Mouse (Mus musculus) limb, embryonic 11.5 days (tissue): ENCODE measurements around the gene Shisal1. TPM values are rescaled to one million over a fixed set of nuclear protein-coding genes. Genes with fewer than 3 reads are reported as not detected.

ENCODE experiments used
- ATAC-seq: fragments of 200-750 bp; cut with Nextera tagmentation; 2 replicates; pipeline ENCODE4 v1.8.0; 2017; ENCODE audit warnings: low read depth; ENCODE audit not compliant: insufficient number of reproducible peaks, low FRiP score, low TSS enrichment
- DNase-seq: peaks from one replicate; pipeline ENCODE4 v3.0.0-alpha.2; 2015; ENCODE audit warnings: low spot score
- H3K27ac ChIP-seq: fragments of 300-500 bp; sonication (generic); replicated peaks from 2 replicates; pipeline ENCODE4 v1.5.1; 2014; ENCODE audit warnings: low read depth, mild to moderate bottlenecking, low read length
- H3K27me3 ChIP-seq: fragments of 300-500 bp; sonication (generic); 2 replicates; pipeline ENCODE4 v1.6.1; 2014; ENCODE audit warnings: mild to moderate bottlenecking, low read length, mixed read lengths; ENCODE audit not compliant: control insufficient read depth, insufficient read depth
- H3K36me3 ChIP-seq: fragments of 300-500 bp; sonication (generic); 2 replicates; pipeline ENCODE4 v1.6.1; 2014; ENCODE audit warnings: mild to moderate bottlenecking, low read length, moderate library complexity, mixed read lengths; ENCODE audit not compliant: control insufficient read depth, insufficient read depth
- H3K4me1 ChIP-seq: fragments of 300-500 bp; sonication (generic); 2 replicates; pipeline ENCODE4 v1.6.1; 2014; ENCODE audit warnings: low read length, mixed read lengths; ENCODE audit not compliant: control insufficient read depth, insufficient read depth
- H3K4me2 ChIP-seq: fragments of 300-500 bp; sonication (generic); 2 replicates; pipeline ENCODE4 v1.6.1; 2014; ENCODE audit warnings: low read depth, mild to moderate bottlenecking, moderate library complexity; ENCODE audit not compliant: severe bottlenecking
- H3K4me3 ChIP-seq: fragments of 300-500 bp; sonication (generic); 2 replicates; pipeline ENCODE4 v1.5.1; 2014; ENCODE audit warnings: low read depth, low read length
- H3K9ac ChIP-seq: fragments of 300-500 bp; sonication (generic); 2 replicates; pipeline ENCODE4 v1.6.1; 2014; ENCODE audit warnings: mild to moderate bottlenecking, low read length
- H3K9me3 ChIP-seq: fragments of 300-500 bp; sonication (generic); 2 replicates; pipeline ENCODE4 v1.6.1; 2016; ENCODE audit warnings: low read length; ENCODE audit not compliant: control insufficient read depth
- WGBS: fragments of 180-500 bp; shearing (Covaris S2); extraction: QIAGEN DNeasy Blood & Tissue Kit; methylation state at CpG from one replicate; pipeline ENCODE4 v1.1.7; 2014; 5-methylcytosine and 5-hydroxymethylcytosine counted together
- polyA plus RNA-seq: library from polyadenylated mRNA; unstranded; fragments of >200 nt; fragmentation: Nextera tagmentation; extraction: Ambion mirVana; gene quantifications from 2 replicates; pipeline ENCODE4 v1.2.1, GENCODE M21; 2014

The Shisal1 gene
- polyA plus RNA-seq, 1 experiment from 2014 or later = 0.36 TPM

DNA sequence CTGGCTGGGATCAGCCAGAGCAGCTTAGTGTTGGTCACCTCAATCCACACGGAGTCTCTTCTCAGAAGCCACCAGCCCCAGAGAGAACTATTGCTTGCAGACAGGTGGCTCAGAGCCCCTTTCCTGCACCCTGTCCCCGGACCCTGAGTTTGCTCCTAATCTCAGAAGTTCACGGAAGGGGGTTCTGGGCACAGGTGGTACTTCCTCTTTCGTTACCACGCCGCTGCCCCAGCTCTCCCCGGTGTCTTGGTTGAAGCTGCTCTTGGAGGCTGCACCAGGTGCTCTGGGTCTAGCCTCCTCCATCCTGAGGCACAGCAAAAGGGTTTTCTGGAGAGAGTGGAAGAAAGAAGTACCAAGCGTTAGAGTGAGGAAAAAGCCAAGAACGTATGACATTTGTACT, 62.8 kb downstream of the Shisal1 start:
- Histone ChIP-seq H3K27me3 (no peaks in the 10 kb centered on the region), H3K9ac (no peak overlapping the region), H3K4me3 (no peak overlapping the region), H3K9me3 (peaks cover 3% of the 10 kb centered on the region; the same call in 1 of the 2 replicates), H3K4me2 (no peak overlapping the region), H3K36me3 (no peaks in the 10 kb centered on the region), H3K4me1 (no peaks in the 10 kb centered on the region), H3K27ac (no peak overlapping the region)
- DNase-seq = no peak
- ATAC-seq = no peak
- WGBS = 88% methylated on average over 9 of the region's 9 CpGs

DNA sequence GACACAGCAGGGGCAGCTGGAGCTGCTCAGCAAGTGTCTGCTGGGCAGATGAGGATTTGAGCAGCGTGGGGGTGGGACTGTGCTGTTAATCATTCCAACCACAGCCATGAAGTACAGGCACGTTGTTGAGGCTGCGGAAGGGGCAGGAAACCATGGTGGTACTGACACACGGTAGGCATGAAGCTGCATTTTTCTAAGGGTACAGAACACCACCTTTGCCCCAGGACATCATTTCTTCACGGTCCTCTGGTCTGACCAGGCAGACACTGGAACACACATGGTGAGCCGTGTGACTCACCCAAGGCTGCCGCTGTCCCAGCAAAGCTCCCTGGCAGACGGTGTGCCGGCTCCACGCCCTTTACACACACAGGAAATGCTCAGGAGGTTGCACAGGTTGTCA, 66.7 kb downstream of the Shisal1 start:
- Histone ChIP-seq H3K4me1 (no peaks in the 10 kb centered on the region), H3K27me3 (no peaks in the 10 kb centered on the region), H3K4me3 (no peak overlapping the region), H3K27ac (no peak overlapping the region), H3K36me3 (no peaks in the 10 kb centered on the region), H3K9me3 (no peaks in the 10 kb centered on the region), H3K9ac (no peak overlapping the region), H3K4me2 (no peak overlapping the region)
- no peak for ATAC-seq
- no peak for DNase-seq
- 69% methylated on average over 10 of the region's 10 CpGs for WGBS

DNA sequence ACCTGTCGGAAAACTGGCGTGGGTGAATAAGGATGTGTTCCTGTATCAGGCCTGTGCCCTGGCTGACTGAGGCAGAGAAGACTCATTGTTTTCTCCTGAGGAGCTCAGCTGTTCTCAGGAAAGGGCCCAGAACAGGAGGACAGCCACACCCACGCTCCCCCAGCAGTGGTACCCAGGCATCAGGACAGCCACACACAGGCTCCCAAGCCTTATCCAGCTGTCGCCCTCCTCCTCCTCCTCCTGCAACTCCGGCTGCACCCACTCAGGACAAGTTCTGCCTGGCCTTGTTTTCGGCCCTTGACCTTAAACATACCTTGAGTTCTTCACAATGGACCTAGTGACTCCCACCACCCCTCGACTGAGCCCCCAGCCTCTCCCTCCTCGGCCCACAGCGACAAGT, 68.2 kb downstream of the Shisal1 start:
- Histone ChIP-seq H3K4me2 (no peak overlapping the region), H3K27ac (no peak overlapping the region), H3K4me1 (no peaks in the 10 kb centered on the region), H3K9me3 (peaks cover 5% of the 10 kb centered on the region; the same call in 1 of the 2 replicates), H3K36me3 (no peaks in the 10 kb centered on the region), H3K9ac (no peak overlapping the region), H3K27me3 (no peaks in the 10 kb centered on the region), H3K4me3 (no peak overlapping the region)
- DNase-seq = no peak
- 83% methylated on average over 9 of the region's 9 CpGs for WGBS
- no peak for ATAC-seq

DNA sequence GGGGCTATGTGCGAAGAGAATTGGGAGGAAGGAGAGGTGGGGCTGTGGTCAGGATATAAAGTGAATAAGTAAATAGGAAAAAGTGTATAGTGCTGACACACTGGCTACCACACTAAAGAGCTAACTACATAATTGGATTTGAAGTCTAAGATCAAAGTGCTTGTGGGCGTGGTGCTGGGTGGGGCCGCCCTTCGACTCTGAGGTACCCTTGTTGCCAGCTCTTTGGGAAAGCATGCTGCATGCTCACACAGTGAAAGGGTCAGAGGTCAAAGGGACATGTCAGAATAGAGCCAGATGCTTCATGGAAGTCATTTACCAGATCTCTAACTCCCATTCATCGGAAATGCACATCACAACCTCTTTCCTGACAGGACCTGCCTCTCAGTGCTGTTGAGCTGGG, 74.1 kb downstream of the Shisal1 start:
- no peaks in the 10 kb centered on the region for H3K27me3 ChIP-seq
- no peak overlapping the region for H3K4me2 ChIP-seq
- peaks cover 5% of the 10 kb centered on the region; the same call in 1 of the 2 replicates for H3K9me3 ChIP-seq
- no peak overlapping the region for H3K4me3 ChIP-seq
- DNase-seq (no peak), ATAC-seq (no peak)
- no peaks in the 10 kb centered on the region for H3K36me3 ChIP-seq
- WGBS = 63% methylated on average over 5 of the region's 5 CpGs
- no peak overlapping the region for H3K9ac ChIP-seq
- no peak overlapping the region for H3K27ac ChIP-seq
- H3K4me1 ChIP-seq = no peaks in the 10 kb centered on the region

DNA sequence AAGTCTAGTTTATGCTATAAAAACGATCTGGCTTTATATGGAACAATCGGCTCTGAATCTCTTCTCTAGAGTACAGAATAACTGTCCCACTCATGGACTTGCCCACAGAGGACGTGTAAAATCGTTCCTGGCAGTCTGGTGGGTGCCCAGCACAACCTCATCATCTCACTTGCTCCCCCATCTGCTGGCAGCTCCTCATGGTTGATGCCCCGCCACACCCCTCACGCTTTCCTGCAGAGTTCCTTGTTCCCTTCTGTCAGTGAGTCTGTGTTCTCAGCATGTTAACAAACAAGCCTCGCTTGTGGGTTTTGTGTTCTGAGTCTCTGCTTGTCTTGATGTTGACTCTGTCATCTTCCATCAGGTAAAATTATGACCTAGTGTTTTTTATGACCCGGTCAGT, 79.5 kb downstream of the Shisal1 start:
- ATAC-seq = no peak
- WGBS = 80% methylated on average over 8 of the region's 8 CpGs

DNA sequence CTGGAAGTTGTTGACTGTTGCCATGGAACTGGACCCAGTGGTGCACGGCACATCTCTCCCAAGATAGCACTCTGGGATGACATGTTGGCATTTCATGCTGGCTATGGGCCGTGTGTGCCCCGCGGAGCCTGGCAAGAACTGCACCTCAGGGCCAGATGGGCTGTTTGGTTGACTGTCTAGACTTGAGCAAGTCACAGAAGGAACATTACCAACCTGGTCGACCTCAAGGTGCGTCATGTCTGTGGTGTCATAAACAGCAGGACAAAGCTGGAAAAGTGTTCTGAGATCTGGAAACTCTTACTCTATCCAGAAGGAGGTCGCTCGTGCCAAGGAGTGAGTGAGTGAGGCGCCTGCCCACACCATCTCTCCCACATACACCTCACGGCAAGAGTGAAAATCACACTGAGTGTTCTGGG, 80.3 kb downstream of the Shisal1 start:
- Histone ChIP-seq H3K4me3 (no peak overlapping the region), H3K9me3 (no peaks in the 10 kb centered on the region), H3K4me2 (no peak overlapping the region), H3K27ac (no peak overlapping the region), H3K27me3 (no peaks in the 10 kb centered on the region), H3K9ac (no peak overlapping the region), H3K36me3 (no peaks in the 10 kb centered on the region), H3K4me1 (no peaks in the 10 kb centered on the region)
- no peak for DNase-seq
- no peak for ATAC-seq
- WGBS = 89% methylated on average over 10 of the region's 10 CpGs

More for the DNA sequence above, 79.5 kb downstream of the Shisal1 start:
- Histone ChIP-seq H3K9ac (no peak overlapping the region), H3K27ac (no peak overlapping the region), H3K4me3 (no peak overlapping the region), H3K4me2 (no peak overlapping the region), H3K9me3 (no peaks in the 10 kb centered on the region), H3K4me1 (no peaks in the 10 kb centered on the region), H3K27me3 (no peaks in the 10 kb centered on the region), H3K36me3 (no peaks in the 10 kb centered on the region)
- no peak for DNase-seq

DNA sequence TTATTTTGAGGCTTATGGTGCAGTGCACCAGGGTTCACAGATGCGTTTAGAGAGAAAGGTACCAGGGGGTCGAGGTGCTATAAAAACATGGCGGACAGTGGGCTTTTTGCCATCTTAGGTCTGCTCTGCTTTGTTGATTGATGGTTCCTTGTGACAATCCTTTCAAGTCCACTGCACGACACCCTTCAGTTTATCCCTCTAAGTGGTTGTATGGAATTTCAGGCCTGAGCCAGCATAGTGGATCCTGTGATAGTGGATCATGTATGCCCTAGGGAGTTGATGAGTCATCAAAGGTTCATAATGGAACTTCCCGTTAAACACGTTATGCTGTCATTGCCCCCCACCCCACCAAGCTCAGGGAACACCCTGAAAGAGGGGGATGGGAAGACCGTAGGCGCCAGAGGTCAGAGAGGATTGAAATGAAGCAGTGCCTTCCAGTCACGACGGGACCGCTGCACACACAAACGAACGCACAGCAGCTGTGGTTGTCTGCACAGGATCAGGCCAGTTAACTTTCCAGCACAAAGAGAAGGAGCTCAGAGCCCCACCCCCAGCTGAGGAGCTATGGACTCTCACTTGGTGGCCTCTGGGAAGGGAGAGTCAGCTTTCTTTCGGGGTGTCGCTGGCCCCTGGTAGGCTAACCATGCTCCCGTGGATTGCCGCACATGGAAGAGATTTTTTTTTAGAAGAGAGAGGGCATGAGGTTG, 81.1 kb downstream of the Shisal1 start:
- ATAC-seq (no peak), DNase-seq (no peak)
- no peak overlapping the region for H3K4me2 ChIP-seq
- no peak overlapping the region for H3K4me3 ChIP-seq
- no peaks in the 10 kb centered on the region for H3K9me3 ChIP-seq
- no peaks in the 10 kb centered on the region for H3K4me1 ChIP-seq
- no peak overlapping the region for H3K9ac ChIP-seq
- H3K36me3 ChIP-seq = no peaks in the 10 kb centered on the region
- WGBS = 71% methylated on average over 17 of the region's 17 CpGs
- no peak overlapping the region for H3K27ac ChIP-seq
- H3K27me3 ChIP-seq = no peaks in the 10 kb centered on the region

DNA sequence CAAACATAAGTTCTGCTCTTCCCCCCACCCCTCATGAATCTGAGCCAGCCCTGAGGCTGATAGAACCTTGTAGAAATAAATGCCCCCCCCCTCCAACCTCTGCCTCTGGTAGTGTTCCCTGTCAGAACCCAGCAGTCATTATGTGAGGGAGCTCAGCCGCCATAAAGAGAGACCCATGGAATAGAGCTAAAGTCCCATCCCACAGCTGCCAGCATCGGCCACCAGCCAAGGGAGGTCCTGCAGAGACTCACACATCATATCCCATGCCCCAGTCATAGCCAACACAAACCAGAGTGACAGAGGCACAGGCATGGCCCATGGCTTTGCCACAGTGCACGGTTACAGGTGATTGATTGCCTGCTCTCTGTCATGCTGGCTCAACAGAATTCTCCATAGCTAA, 82.2 kb downstream of the Shisal1 start:
- WGBS = 87% methylated on average over 3 of the region's 3 CpGs

DNA sequence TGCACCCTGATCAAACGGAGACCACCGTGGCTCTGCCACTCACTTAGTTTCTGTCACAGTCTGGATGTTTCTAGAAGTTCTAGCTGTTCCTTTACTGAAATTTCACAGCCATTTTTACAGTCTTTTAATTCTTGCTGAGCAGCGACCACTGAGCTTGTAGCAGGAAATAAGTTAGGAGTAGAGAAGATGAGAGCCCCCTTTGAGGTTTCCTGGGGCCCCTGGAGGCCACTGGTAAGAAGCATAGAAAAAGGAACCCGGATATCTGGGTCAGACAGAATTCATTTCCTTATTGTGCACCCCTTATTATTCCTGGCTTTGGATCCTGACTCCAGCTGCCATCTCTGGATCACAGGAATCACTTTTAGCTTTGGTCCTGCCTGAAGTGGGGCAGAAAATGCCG, 91.8 kb downstream of the Shisal1 start:
- no peaks in the 10 kb centered on the region for H3K4me1 ChIP-seq
- H3K9me3 ChIP-seq = no peaks in the 10 kb centered on the region
- no peak overlapping the region for H3K9ac ChIP-seq
- H3K27me3 ChIP-seq = no peaks in the 10 kb centered on the region
- no peak overlapping the region for H3K27ac ChIP-seq
- H3K36me3 ChIP-seq = no peaks in the 10 kb centered on the region
- H3K4me3 ChIP-seq = no peak overlapping the region
- no peak for ATAC-seq
- no peak overlapping the region for H3K4me2 ChIP-seq
- 81% methylated on average over 5 of the region's 5 CpGs for WGBS
- DNase-seq = no peak

More for the DNA sequence above, 82.2 kb downstream of the Shisal1 start:
- Histone ChIP-seq H3K9ac (no peak overlapping the region), H3K4me1 (no peaks in the 10 kb centered on the region), H3K9me3 (no peaks in the 10 kb centered on the region), H3K4me2 (no peak overlapping the region), H3K36me3 (no peaks in the 10 kb centered on the region), H3K4me3 (no peak overlapping the region), H3K27me3 (no peaks in the 10 kb centered on the region), H3K27ac (no peak overlapping the region)
- ATAC-seq (no peak), DNase-seq (no peak)
